Mouse (Mus musculus): Measurements from ENCODE around the gene Olfr452. TPM values are rescaled to one million over a fixed set of nuclear protein-coding genes. Genes with fewer than 3 reads are reported as not detected.

Olfr452 gene
- total RNA-seq (2021) = not detected in 2 replicates
- long read RNA-seq = 0 reads

GRCm38 (mm10) chr6:42784793-42785192 lies at the start of gene Olfr452:
Gene Olfr452, plus strand, starts transcription at chr6:42785093.
- DNase-seq = no peak

GRCm38 (mm10) chr6:42739071-42739470 lies 45.8 kb upstream of the Olfr452 start, which contains the start of gene Olfr453:
Gene Olfr453, plus strand, starts transcription at chr6:42739371.
- no peak for DNase-seq

GRCm38 (mm10) chr6:42742303-42742702 lies 42.6 kb upstream of the Olfr452 start:
- no peak for DNase-seq

- no peak for DNase-seq
Measured at GRCm38 (mm10) chr6:42747846-42748245, 37.0 kb upstream of the Olfr452 start.

GRCm38 (mm10) chr6:42756104-42756503 lies 28.8 kb upstream of the Olfr452 start, which contains the start of gene Olfr38:
Gene Olfr38, plus strand, starts transcription at chr6:42756404.
- no peak for DNase-seq

- no peak for DNase-seq
Measured at GRCm38 (mm10) chr6:42777066-42777465, 7.8 kb upstream of the Olfr452 start.

- no peak for DNase-seq
Measured at GRCm38 (mm10) chr6:42790247-42790948, 5.5 kb downstream of the Olfr452 start.

- DNase-seq = no peak
Measured at GRCm38 (mm10) chr6:42790949-42791556, 6.2 kb downstream of the Olfr452 start.

GRCm38 (mm10) chr6:42794982-42795381 lies 10.1 kb downstream of the Olfr452 start:
- no peak for DNase-seq

GRCm38 (mm10) chr6:42811639-42812038 lies 26.7 kb downstream of the Olfr452 start, which contains the start of gene Olfr450:
Gene Olfr450, plus strand, starts transcription at chr6:42811939.
- no peak for DNase-seq

GRCm38 (mm10) chr6:42834084-42834483 lies 49.2 kb downstream of the Olfr452 start, which contains the start of gene Olfr449:
Gene Olfr449, plus strand, starts transcription at chr6:42834384.
- DNase-seq = no peak

Other genes starting within 250 kb of the Olfr452 start
- gene Olfr455, start 237.5 kb upstream of the Olfr452 start, total RNA-seq (2021) = not detected in 2 replicates
- gene Tcaf3, start 187.4 kb upstream of the Olfr452 start, total RNA-seq (2021) = not detected in 2 replicates
- 10.5 and 12.2 TPM in 2 replicates for gene Tcaf2, start 139.8 kb upstream of the Olfr452 start, total RNA-seq (2021)
- 72.4 and 86.5 TPM in 2 replicates for gene Tcaf1, start 75.0 kb upstream of the Olfr452 start, total RNA-seq (2021)
- gene Olfr453, start 45.7 kb upstream of the Olfr452 start, total RNA-seq (2021) = not detected in 2 replicates
- gene Olfr38, start 28.7 kb upstream of the Olfr452 start, total RNA-seq (2021) = not detected in 2 replicates
- gene Olfr450, start 26.8 kb downstream of the Olfr452 start, total RNA-seq (2021) = not detected in 2 replicates
- gene Olfr449, start 49.3 kb downstream of the Olfr452 start, total RNA-seq (2021) = not detected in 2 replicates
- gene Olfr448, start 105.3 kb downstream of the Olfr452 start, total RNA-seq (2021) = not detected in 2 replicates
- not detected in 2 replicates for gene Olfr447, start 123.8 kb downstream of the Olfr452 start, total RNA-seq (2021)
- gene Olfr446, start 136.3 kb downstream of the Olfr452 start, total RNA-seq (2021) = not detected in 2 replicates
- gene Olfr444, start 164.0 kb downstream of the Olfr452 start, total RNA-seq (2021) = not detected in 2 replicates